12 mouse cellular contexts compared by ENCODE assay signal in the genomic region with DNA sequence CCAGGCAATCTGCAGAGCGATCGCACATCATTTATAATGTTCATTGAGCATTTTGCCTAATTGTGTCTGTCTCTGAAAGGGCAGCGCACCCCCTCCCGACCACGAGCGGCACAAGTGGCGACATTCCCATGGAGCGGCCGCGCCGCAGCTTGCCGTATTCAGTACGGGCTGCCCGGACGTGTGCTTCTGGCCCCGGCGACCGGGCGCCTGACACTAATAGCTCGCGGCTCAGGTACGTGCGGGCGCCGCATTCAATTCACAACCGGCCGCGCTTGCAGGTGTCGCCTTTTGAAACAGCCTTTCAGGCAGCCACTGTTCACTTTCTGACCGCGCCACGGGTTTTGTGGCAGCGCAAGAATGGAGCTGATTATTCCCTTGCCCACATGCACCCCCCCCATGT. TPM values are rescaled to one million over a fixed set of nuclear protein-coding genes. Genes with fewer than 3 reads are reported as not detected.
A peak's percentile ranks its signal among the peaks of the same experiment; 100 is the strongest.
DNase-seq lines count a peak whose midpoint lies in the region; ATAC-seq and TF ChIP-seq lines count a peak whose summit lies in the region.
"Had no signal": no experiment of that assay in that cellular context is flagged by ENCODE, and none has a peak within 500 bp of the region (broad histone marks: within the 10 kb centered on the region; RNA-seq: fewer than 3 reads in every experiment).

No protein-coding gene starts in this region.

- H3K4me2 ChIP-seq in heart, embryonic 11.5 days: peak overlapping the region; percentile 44
- H3K4me2 ChIP-seq in forebrain, embryonic 13.5 days: peak overlapping the region; percentile 59
- peak overlapping the region; percentile 45 for H3K4me2 ChIP-seq in midbrain, embryonic 11.5 days

- peaks cover 87% of the 10 kb centered on the region for H3K27me3 ChIP-seq in heart, embryonic 11.5 days (ENCODE audit: control insufficient read depth, insufficient read depth, low read length)
- peaks cover 94% of the 10 kb centered on the region for H3K27me3 ChIP-seq in forebrain, embryonic 13.5 days
- H3K27me3 ChIP-seq in midbrain, embryonic 11.5 days (ENCODE audit: control insufficient read depth, insufficient read depth, low read length): peaks cover 74% of the 10 kb centered on the region

- under 1% methylated on average over 33 of the region's 33 CpGs for WGBS in heart, embryonic 11.5 days (ENCODE audit: insufficient replicate concordance)
- under 1% methylated on average over 33 of the region's 33 CpGs for WGBS in forebrain, embryonic 13.5 days
- under 1% methylated on average over 33 of the region's 33 CpGs for WGBS in midbrain, embryonic 11.5 days

- intact Hi-C loops in heart, postnatal 14 days (cut with DNase I): no loop called here

- no peak overlapping the region for H3K27ac ChIP-seq in heart, embryonic 11.5 days (ENCODE audit: low read depth, low read length)
- no peak overlapping the region for H3K27ac ChIP-seq in ES-E14 (ENCODE audit: insufficient read depth, low read depth, low read length, poor library complexity, severe bottlenecking)
- no peak overlapping the region for H3K27ac ChIP-seq in forebrain, embryonic 13.5 days
- H3K27ac ChIP-seq in midbrain, embryonic 11.5 days (ENCODE audit: low read depth, low read length): no peak overlapping the region

- H3K9me3 ChIP-seq in heart, embryonic 11.5 days (replicated peaks; ENCODE audit: control insufficient read depth, low read length): no peaks in the 10 kb centered on the region
- H3K9me3 ChIP-seq in ES-E14 (ENCODE audit: control insufficient read depth, insufficient read depth, low read depth, low read length): no peaks in the 10 kb centered on the region
- H3K9me3 ChIP-seq in forebrain, embryonic 13.5 days (replicated peaks): no peaks in the 10 kb centered on the region
- H3K9me3 ChIP-seq in midbrain, embryonic 11.5 days (ENCODE audit: control insufficient read depth, low read length): no peaks in the 10 kb centered on the region

- peaks cover 5% of the 10 kb centered on the region; the same call in 1 of the 2 replicates for H3K4me1 ChIP-seq in heart, embryonic 11.5 days (ENCODE audit: control insufficient read depth, insufficient read depth, low read length)
- H3K4me1 ChIP-seq in ES-E14 (ENCODE audit: control insufficient read depth in 2 of 2, insufficient read depth in 2 of 2, low read length in 2 of 2, poor library complexity in 1 of 2): peaks cover 0 to 5% of the 10 kb centered on the region in 2 experiments; a peak in 1 of 4 replicates
- H3K4me1 ChIP-seq in forebrain, embryonic 13.5 days: peaks cover 23% of the 10 kb centered on the region
- peaks cover 13% of the 10 kb centered on the region; the same call in 1 of the 2 replicates for H3K4me1 ChIP-seq in midbrain, embryonic 11.5 days (ENCODE audit: control insufficient read depth, insufficient read depth, low read length)

- no peaks in the 10 kb centered on the region for H3K36me3 ChIP-seq in heart, embryonic 11.5 days (ENCODE audit: control insufficient read depth, insufficient read depth, low read length)
- H3K36me3 ChIP-seq in ES-E14 (ENCODE audit: control insufficient read depth, insufficient read depth, low read length, poor library complexity, severe bottlenecking): peaks cover 3% of the 10 kb centered on the region; the same call in 1 of the 2 replicates
- H3K36me3 ChIP-seq in forebrain, embryonic 13.5 days (ENCODE audit: poor library complexity, severe bottlenecking): no peaks in the 10 kb centered on the region
- H3K36me3 ChIP-seq in midbrain, embryonic 11.5 days (ENCODE audit: control insufficient read depth, insufficient read depth, low read length): no peaks in the 10 kb centered on the region

- in situ Hi-C loops in ES-E14 (cut with MboI; ENCODE audit: low sequenced_read_pairs in 2 of 2, unreplicated experiment in 2 of 2): loop anchor here (25.0 kb wide), 2 partner anchors 482 to 1393 kb away; partner anchors contain the start of genes A930004D18Rik (in 1 of the 2), Etl4 (in 1 of the 2) and Skida1 (in 1 of the 2)

- DNase-seq in heart, postnatal 14 days: no peak
- no peak for DNase-seq in ES-E14 (ENCODE audit: low read depth, low spot score)
- DNase-seq in midbrain, embryonic 11.5 days (ENCODE audit: low spot score, missing footprints): no peak
- no peak for DNase-seq in spleen, postnatal 4 days (ENCODE audit: low spot score in 2 of 2)
- no peak for DNase-seq in kidney, postnatal 14 days
- DNase-seq: adrenal gland, postnatal 36 days had no signal

- ATAC-seq in heart, embryonic 11.5 days (replicated peaks; ENCODE audit: insufficient number of reproducible peaks, low FRiP score, low TSS enrichment): no peak
- ATAC-seq in forebrain, embryonic 13.5 days: peak; percentile 57; the same call in 1 of the 2 replicates
- peak; percentile 67 for ATAC-seq in midbrain, embryonic 11.5 days (ENCODE audit: low FRiP score)
- no peak for ATAC-seq in CD4-positive, CD25-positive, alpha-beta regulatory T cell, adult 4 months

- H3K4me3 ChIP-seq in heart, embryonic 11.5 days (ENCODE audit: low read depth, low read length): peak overlapping the region; percentile 32
- peak overlapping the region; percentile 50 to 54 for H3K4me3 ChIP-seq in ES-E14 (ENCODE audit: insufficient read depth in 1 of 2, low read depth in 1 of 2, low read length in 2 of 2, poor library complexity in 1 of 2, severe bottlenecking in 1 of 2)
- H3K4me3 ChIP-seq in forebrain, embryonic 13.5 days: peak overlapping the region; percentile 34
- peak overlapping the region; percentile 21 for H3K4me3 ChIP-seq in midbrain, embryonic 11.5 days (ENCODE audit: low read depth, low read length)
- H3K4me3 ChIP-seq: erythroblast, embryonic 14.5 days had no signal

- H3K9ac ChIP-seq in heart, embryonic 11.5 days (ENCODE audit: low read depth, low read length): no peak overlapping the region
- H3K9ac ChIP-seq in ES-E14 (ENCODE audit: insufficient read depth, low read depth, low read length, poor library complexity, severe bottlenecking): no peak overlapping the region
- no peak overlapping the region for H3K9ac ChIP-seq in forebrain, embryonic 13.5 days
- no peak overlapping the region for H3K9ac ChIP-seq in midbrain, embryonic 11.5 days (ENCODE audit: low read length)

TF ChIP-seq in ES-E14, 5 proteins besides CTCF, POLR2A, EP300 and RAD21:
- no peak for TF ChIP-seq CHD2 (IDR thresholded peaks at IDR 0.05; ENCODE audit: low read depth, low read length)
- TF ChIP-seq MAFK (IDR thresholded peaks at IDR 0.05; ENCODE audit: insufficient read depth, low read depth, low read length): no peak
- TF ChIP-seq ZNF384 (IDR thresholded peaks at IDR 0.05; ENCODE audit: low read depth, low read length): no peak
- no peak for TF ChIP-seq ZC3H11A (IDR thresholded peaks at IDR 0.05; ENCODE audit: borderline replicate concordance, low read depth, low read length)
- no peak for TF ChIP-seq HCFC1 (IDR thresholded peaks at IDR 0.05; ENCODE audit: borderline replicate concordance, insufficient read depth, low read length)

RNA-seq across cellular contexts. Expression of gene Ptf1a, which starts 14.7 kb away (rescaled TPM):
- not detected in 2 replicates for polyA plus RNA-seq in heart, embryonic 11.5 days (2014; fragmentation: Nextera tagmentation; extraction: Ambion mirVana)
- not detected for total RNA-seq in heart, postnatal 14 days (2021)
- not detected in 2 replicates for total RNA-seq in ES-E14 (2012; rRNA removed)
- polyA plus RNA-seq in forebrain, embryonic 13.5 days (2015; fragmentation: Nextera tagmentation; extraction: Ambion mirVana): 0.24 and 0.36 TPM in 2 replicates
- polyA plus RNA-seq in midbrain, embryonic 11.5 days (2014; fragmentation: Nextera tagmentation; extraction: Ambion mirVana): 0.32 and 0.36 TPM in 2 replicates
- not detected for polyA plus RNA-seq in CD4-positive, CD25-positive, alpha-beta regulatory T cell, adult 4 months (2017; shearing (Covaris generic))
- total RNA-seq: adrenal gland, postnatal 36 days; left cerebral cortex, postnatal 14 days had no signal
- polyA plus RNA-seq: C2C12; erythroblast, embryonic 14.5 days had no signal

RNA-seq across cellular contexts. Expression of gene Msrb2, which starts 59.5 kb away (rescaled TPM):
- 27.1 and 32.7 TPM in 2 replicates for polyA plus RNA-seq in heart, embryonic 11.5 days (2014; fragmentation: Nextera tagmentation; extraction: Ambion mirVana)
- 10 to 100 TPM; 48.8 to 50.5 TPM for total RNA-seq in heart, postnatal 14 days (2021)
- 14.5 and 17.1 TPM in 2 replicates for total RNA-seq in ES-E14 (2012; rRNA removed)
- 9.8 and 10.3 TPM in 2 replicates for polyA plus RNA-seq in forebrain, embryonic 13.5 days (2015; fragmentation: Nextera tagmentation; extraction: Ambion mirVana)
- polyA plus RNA-seq in midbrain, embryonic 11.5 days (2014; fragmentation: Nextera tagmentation; extraction: Ambion mirVana): 11.2 and 12.8 TPM in 2 replicates
- 10 to 100 TPM; 28.2 to 30.7 TPM for polyA plus RNA-seq in CD4-positive, CD25-positive, alpha-beta regulatory T cell, adult 4 months (2017; shearing (Covaris generic))

Comparison
In these comparisons a context has a peak if more than half of its experiments do, and no peak if none do; other contexts are left out.
1. ATAC-seq: peak in forebrain, embryonic 13.5 days (single experiment) and midbrain, embryonic 11.5 days (single experiment); none in heart, embryonic 11.5 days (single experiment) and CD4-positive, CD25-positive, alpha-beta regulatory T cell, adult 4 months (single experiment).
2. Peak in every context shown above with its lines, with median percentiles within 50 percentile points of each other: H3K4me2 ChIP-seq and H3K4me3 ChIP-seq.